Mouse (Mus musculus) brown adipose tissue, adult 24 weeks (tissue): ENCODE data around the gene Klhdc7b. TPM values are rescaled to one million over a fixed set of nuclear protein-coding genes. Genes with fewer than 3 reads are reported as not detected.

Experiments used
- H3K27ac ChIP-seq: fragments of 200-500 bp; replicated peaks from 2 replicates; pipeline ENCODE4 v1.5.1; 2012; ENCODE audit warnings: low read depth, mild to moderate bottlenecking, low read length
- H3K4me1 ChIP-seq: fragments of 200-500 bp; 2 replicates; pipeline ENCODE4 v1.6.1; 2012; ENCODE audit warnings: low read length, mixed read lengths; ENCODE audit not compliant: control insufficient read depth, insufficient read depth, insufficient read length
- H3K4me3 ChIP-seq: fragments of 200-500 bp; 2 replicates; pipeline ENCODE4 v1.5.1; 2012; ENCODE audit warnings: low read depth, mild to moderate bottlenecking, low read length, moderate library complexity; ENCODE audit not compliant: insufficient read depth
- polyA plus RNA-seq: library from polyadenylated mRNA; stranded (reverse); fragments of >200 nt; gene quantifications from 2 replicates; pipeline ENCODE4 v1.2.4, GENCODE M21; 2012; ENCODE audit not compliant: missing spikeins, insufficient read depth, insufficient read length

Gene Klhdc7b
- polyA plus RNA-seq, 1 experiment = not detected

DNA sequence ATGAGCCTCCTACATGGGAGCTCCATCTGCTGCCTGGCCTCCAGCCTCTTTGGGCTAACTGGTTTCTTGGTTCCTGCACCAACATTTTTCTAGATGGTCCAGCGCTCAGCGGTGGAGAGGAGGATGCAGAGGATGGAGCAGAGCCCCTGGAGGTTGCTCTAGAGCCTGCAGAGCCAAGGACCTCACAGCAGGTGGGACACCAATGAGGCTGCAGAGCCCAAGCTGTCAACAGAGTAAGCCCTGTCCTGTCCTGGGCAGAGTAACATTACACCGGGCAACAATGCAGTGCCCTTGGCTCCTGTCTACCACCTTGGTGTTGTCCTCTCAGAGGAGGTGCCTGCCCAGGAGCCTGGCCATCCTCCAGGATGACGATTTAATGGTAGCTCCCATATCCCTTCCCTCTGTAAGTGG lies 19.6 kb upstream of the Klhdc7b start:
- Histone ChIP-seq H3K27ac (no peak overlapping the region), H3K4me3 (no peak overlapping the region), H3K4me1 (no peaks in the 10 kb centered on the region)

DNA sequence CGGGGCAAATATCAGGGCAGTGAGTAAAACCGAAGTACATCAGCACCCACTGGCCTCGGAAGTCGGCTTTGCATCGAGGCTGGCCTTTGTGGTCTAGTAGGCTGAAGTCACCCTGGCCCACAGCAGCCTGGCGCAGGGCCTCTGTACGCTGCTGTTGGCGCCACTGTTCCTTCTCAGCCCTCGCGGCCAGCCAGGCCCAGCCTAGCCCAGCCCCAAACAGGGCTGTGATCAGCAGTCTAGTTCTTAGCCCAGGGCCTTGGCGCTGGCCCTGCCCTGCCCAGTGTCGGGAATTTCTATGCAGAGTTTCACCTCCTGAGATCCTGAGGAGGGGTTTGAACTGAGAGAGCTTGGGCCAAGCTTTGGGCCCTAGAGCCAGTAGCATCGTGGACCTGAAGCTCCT lies 12.6 kb upstream of the Klhdc7b start:
- Histone ChIP-seq H3K4me1 (peaks cover 6% of the 10 kb centered on the region; the same call in 1 of the 2 replicates), H3K27ac (no peak overlapping the region), H3K4me3 (no peak overlapping the region)

DNA sequence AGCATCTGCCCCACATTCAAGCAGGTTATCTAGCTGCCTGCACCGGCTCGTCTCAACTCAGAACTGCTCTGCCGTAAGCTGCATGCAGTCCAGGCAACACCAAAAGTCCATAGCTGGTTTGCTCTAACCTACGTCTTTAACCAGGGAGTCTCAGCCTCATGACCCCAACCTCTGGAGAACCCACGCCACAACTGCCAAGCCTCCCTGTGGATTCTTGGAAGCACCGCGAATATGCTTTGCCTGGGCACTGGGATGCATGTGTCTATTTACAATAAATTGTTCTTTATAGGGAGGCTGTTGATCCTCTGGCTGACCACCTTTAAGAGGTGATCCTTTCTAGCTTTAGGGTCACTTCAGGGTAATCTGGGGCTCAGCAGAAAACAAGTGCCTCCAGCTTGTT lies 12.2 kb upstream of the Klhdc7b start:
- Histone ChIP-seq H3K4me1 (peaks cover 6% of the 10 kb centered on the region; the same call in 1 of the 2 replicates), H3K4me3 (peak overlapping the region; percentile 87), H3K27ac (no peak overlapping the region; the same call in 1 of the 2 replicates)

DNA sequence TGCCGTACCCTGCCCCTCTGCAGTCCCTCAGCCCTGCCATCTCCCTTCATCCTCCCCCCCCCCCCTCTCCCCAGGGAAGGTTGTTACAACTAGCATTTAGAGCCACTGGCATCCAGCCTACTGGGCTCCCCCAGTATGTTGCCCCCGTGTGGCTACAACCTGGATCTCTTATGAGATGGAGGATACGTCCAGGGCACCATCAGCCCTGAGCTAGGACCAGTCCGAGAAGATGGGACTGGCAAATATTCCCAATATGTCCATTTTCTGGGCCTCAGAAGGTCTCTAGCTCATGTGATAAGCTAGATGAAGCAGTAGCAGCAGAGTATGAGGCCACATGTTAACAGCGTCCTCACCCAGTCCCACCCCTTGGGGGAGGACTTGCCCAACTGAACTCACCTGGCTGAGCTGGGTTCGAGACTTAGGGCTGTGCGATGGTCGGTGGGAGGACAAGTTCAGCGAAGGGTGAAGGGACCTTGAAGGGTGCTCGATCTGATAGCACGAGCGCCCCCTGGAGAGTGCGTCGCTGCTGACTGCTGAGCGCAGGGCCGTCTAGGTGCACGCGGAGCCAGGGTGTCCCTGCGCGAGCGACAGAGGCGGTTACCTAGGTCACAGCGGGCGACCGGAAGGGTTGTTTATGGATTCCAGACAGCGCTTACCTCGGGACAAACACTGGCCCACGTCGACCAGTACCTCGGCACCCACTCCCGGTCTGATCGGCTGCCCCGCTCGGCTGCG lies 11.5 kb upstream of the Klhdc7b start:
- Histone ChIP-seq H3K4me3 (peak overlapping the region; percentile 87), H3K4me1 (peaks cover 6% of the 10 kb centered on the region; the same call in 1 of the 2 replicates), H3K27ac (peak overlapping the region; percentile 94)

DNA sequence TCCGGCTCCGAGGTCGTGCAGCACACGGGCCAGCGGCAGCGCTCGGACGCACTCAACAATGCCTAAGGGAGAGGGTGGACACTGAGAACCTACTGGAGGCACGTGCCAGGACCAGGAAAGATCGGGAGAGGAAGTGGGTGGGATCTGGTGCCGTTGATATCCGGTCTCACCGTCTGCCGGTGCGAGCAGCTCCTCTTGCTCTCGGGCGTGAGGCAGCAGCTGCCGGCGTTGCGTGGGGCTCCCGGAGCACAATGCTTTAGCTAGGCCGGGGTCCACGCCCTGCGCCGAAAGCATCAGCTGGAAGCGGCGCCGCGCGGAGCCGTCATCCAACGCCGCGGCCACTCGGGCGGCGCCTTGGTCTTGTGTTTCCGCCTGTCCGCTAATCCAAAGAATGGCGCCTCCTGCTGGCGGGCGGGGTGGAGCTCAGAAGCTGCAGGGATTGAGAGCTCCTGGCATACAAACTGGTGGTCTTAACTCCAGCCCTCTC lies 10.9 kb upstream of the Klhdc7b start, which contains the start of gene Sco2:
TSS of gene Sco2 (minus strand) at position 85 of the 487 bp plus-strand sequence.
- Histone ChIP-seq H3K4me1 (peaks cover 6% of the 10 kb centered on the region; the same call in 1 of the 2 replicates), H3K27ac (peak within 1 kb of the TSS; percentile 94), H3K4me3 (peak within 1 kb of the TSS; percentile 87)

DNA sequence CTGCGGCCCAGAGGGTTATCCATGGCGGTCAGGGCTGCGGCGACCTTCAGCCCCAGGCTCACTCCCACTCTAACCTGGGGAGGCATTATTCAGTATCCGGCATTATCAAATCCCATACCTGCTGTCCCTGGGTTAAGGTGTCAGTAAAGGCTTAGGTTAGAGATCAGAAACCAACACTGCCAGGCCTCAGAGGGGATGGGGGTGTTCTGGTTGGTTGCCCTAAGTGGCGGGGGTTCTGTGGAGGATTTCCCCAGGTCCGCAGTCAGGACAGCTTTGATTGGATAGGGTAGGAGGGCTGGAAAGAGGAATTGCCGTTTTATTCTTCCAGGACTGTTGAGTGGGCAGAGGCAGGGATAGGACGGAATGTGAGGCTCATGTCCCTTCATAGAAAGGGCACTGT lies 10.4 kb upstream of the Klhdc7b start:
- H3K27ac ChIP-seq = peak overlapping the region; percentile 25
- H3K4me3 ChIP-seq = peak overlapping the region; percentile 87
- peaks cover 6% of the 10 kb centered on the region; the same call in 1 of the 2 replicates for H3K4me1 ChIP-seq

DNA sequence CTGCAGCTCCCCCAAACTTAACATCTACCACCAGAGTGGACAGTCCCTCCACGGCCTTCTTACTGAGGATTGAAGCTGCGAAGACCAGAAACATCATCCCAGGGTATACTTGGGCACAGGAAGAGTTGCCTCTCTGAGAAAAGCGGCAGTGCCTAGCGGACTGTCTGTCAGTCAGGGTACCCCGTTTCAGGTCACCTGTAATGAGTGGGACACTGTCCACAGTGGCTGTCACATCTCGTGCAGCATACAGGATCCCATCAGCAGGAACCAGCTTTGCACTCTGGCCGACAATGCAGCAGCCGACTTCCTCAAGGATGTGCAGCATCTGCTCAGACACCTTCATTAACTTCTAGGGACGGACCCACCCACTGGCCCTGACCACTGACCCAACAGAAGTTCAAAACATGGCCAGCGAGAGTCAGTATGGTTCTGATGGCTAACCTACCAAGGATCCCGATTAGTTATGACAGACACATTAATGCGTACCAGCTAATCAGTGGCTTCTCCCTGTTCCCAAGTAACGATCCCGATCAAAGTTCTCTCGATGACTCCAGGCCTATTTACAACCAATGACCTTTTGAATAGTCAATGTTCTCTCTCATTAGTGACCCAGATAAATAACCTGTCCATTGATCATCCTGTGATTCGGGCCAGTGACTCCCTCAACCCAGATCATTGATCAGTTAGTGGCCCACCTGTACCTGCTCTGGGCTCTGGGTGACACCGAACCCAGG lies 9.7 kb upstream of the Klhdc7b start:
- H3K4me1 ChIP-seq = peaks cover 6% of the 10 kb centered on the region; the same call in 1 of the 2 replicates
- peak overlapping the region; percentile 87; the same call in 1 of the 2 replicates for H3K4me3 ChIP-seq
- no peak overlapping the region for H3K27ac ChIP-seq

DNA sequence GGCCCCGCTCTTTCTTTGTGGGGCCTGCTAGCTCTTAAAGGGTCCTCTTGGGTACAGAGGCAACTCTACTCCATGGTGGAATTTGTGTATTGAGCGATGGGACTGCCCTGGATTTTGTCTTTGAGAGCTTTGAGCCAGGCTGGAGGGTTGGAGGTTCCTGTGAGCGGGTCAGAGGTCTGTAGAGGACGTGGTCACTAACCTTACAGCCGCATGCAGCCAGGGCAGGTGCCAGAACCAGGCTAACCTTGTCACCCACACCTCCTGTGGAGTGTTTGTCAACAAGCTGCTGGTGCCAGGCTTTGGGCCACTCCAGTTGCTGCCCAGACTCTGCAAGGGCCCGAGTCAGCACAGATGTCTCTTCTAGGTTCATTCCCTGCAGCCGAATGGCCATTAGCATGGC lies 8.7 kb upstream of the Klhdc7b start:
- H3K4me3 ChIP-seq = no peak overlapping the region
- no peak overlapping the region for H3K27ac ChIP-seq
- peaks cover 6% of the 10 kb centered on the region; the same call in 1 of the 2 replicates for H3K4me1 ChIP-seq

DNA sequence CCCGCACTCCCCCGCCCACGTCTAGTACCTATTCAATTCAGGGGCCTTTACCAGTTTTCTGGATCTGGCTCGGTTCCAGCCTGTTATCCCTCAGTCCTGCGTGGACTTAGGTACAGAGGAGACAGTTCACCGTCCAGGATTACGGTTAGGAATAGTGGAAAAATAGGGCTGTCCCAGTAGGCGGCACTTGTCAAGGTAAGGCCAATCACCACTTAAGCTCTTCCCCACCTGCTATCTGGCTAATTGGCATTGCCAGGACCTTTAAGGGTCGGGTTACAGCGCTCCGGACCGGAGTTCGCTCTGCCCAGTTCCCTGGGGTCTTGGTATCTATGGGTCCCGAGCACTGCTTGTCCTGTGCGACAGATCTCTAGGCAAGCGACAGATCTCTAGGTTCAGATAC lies 7.8 kb upstream of the Klhdc7b start, which contains the start of gene Tymp:
TSS of gene Tymp (minus strand) at position 83 of the 400 bp plus-strand sequence.
- Histone ChIP-seq H3K4me1 (peaks cover 6% of the 10 kb centered on the region; the same call in 1 of the 2 replicates), H3K4me3 (no peak within 1 kb of the TSS), H3K27ac (no peak within 1 kb of the TSS)

DNA sequence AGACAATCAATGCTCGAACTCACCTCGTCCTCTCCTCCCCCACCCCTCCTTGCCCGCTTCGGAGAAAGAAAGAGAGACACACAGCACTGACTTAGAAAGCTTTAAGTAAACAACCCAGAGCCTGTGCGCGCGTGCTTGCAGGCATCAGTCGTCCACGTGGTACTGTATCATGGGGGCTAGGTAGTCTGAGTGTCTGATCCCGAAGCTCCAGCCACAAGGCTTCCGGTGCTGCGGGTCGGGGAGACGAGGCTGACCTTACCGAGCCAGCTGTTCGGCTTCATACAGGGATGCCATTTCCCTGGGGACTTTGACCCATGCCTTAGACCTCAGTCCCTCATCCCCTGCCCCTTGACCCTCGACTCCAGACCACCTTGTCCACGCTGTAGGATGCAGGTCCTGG lies 7.4 kb upstream of the Klhdc7b start:
- Histone ChIP-seq H3K4me1 (peaks cover 5% of the 10 kb centered on the region; the same call in 1 of the 2 replicates), H3K4me3 (no peak overlapping the region), H3K27ac (no peak overlapping the region)

DNA sequence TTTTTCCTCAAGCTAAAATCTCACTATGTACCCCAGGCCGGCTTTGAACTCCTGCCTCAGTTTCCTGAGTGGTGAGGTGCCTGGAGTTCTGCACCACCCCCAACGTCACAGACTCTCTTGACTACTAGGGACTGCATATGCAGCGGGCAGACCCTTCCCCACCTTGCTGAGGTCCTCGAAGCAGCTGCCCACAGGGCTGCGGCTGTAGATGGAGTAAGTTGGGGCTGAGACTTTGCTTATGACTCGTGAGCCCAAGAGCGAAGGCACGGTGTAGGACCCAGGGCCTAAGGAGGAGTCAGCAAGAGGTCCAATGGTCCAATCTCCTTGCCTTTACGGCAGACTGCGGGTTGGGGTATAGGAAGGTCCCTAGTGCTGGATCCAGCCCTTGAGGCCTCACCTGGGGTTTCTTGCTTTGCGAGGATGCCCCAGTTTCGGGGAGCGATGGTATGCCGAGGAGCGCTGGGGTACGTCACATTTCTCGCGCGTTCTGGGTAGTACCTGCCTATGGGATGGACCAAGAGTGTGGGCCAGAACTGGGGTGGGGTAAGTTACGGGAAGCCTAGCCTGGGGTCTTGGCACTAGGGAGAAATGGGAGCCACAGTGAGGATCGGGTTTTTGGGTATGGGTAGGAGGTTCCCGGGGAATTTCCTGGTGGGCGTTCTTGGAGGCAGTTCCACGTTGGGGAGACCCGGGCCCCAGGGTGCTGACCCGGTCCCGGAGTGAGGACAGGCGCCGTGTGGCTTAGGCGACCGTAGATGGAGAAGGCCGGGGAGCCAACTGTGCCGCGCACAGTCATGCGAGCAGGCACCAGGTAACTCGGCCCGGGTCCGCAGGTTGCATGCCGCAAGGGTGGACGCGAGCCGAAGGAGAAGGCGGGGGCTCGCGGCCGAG lies 6.5 kb upstream of the Klhdc7b start:
- Histone ChIP-seq H3K4me3 (peak overlapping the region; percentile 70), H3K4me1 (no peaks in the 10 kb centered on the region; the same call in 1 of the 2 replicates), H3K27ac (peak overlapping the region; percentile 91)

DNA sequence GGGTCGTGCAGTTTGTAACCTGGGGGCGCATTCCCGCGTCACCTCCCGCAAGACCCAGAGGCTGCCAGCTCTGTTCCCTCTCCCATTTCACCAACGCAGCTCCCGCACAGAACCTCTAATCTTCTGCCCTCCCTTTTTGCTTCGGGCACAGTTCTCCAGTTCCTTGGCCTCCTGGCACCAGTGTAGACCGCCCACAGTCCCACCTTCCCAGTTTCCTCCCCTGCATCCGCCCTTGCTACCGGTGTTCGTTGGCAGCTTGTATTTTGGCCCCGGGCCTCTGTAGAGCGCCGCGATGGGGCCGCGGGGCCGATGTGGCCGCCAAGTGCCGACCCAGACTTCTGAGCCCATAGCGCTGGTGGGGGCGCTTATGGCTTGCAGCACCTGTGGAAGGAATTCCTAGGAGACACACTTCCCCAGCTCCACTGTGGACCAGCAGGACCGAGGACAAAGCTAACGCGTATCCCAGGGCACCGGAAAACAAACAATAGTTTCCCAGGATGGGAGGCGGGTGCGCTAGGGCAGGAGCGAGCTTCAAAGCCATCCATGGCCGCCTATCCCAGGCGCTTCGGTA lies 5.8 kb upstream of the Klhdc7b start, which contains the start of gene Odf3b:
TSS of gene Odf3b (minus strand) at position 452 of the 571 bp plus-strand sequence.
- no peaks in the 10 kb centered on the region; the same call in 1 of the 2 replicates for H3K4me1 ChIP-seq
- H3K27ac ChIP-seq = peak within 1 kb of the TSS; percentile 91
- peak within 1 kb of the TSS; percentile 70 for H3K4me3 ChIP-seq

DNA sequence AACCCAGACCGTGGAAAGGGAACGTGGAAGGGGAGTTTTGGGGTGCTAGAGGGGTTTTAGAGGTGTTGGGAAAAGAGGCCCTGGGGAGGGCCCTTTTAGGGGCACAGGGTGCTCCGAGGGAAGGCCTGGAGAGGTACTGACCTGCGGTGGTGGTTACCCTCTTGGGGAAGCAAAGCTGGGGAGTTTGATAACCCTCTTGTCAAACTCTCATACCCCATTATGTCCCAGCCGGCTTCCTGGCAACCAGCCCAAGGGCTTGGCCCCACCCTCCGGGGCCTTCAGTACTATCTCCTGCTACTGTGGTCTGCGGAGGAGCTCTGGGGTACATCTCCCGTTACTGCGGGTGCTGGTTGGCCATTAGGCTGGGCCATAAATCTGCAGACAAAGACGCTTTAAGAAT lies 5.3 kb upstream of the Klhdc7b start:
- H3K4me1 ChIP-seq = no peaks in the 10 kb centered on the region; the same call in 1 of the 2 replicates
- peak overlapping the region; percentile 70 for H3K4me3 ChIP-seq
- H3K27ac ChIP-seq = peak overlapping the region; percentile 91

DNA sequence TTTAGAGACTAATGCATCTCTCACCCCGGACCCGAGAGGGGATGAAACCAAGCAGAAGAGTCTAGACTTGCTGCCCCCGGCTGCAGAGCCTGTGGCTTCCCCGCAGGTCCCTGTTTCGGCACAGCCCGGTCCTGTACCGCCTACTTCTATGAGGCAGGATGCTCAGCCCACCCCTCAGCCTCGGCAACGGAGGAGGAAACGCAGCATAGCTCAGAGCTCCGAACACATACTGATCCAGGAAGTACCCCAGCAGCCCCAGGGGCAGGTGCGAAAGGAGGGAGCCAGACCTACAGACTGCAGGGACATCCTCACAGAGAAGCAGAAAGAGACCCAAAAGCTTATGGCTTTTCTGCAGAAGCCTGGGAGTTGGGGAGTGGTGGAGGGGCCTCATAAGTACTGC lies 2.4 kb downstream of the Klhdc7b start:
- H3K4me3 ChIP-seq = no peak overlapping the region
- no peaks in the 10 kb centered on the region for H3K4me1 ChIP-seq
- no peak overlapping the region for H3K27ac ChIP-seq
